Mouse (Mus musculus) lung, postnatal 0 days (tissue): ENCODE results near the gene Eif3c. TPM values are rescaled to one million over a fixed set of nuclear protein-coding genes. Genes with fewer than 3 reads are reported as not detected.

Experiments
- ATAC-seq: fragments of 200-750 bp; cut with Nextera tagmentation; 2 replicates; pipeline ENCODE4 v1.8.0; 2017; ENCODE audit warnings: moderate library complexity
- DNase-seq: peaks from one replicate; pipeline ENCODE4 v3.0.0-alpha.2; 2016; ENCODE audit warnings: low spot score
- H3K27ac ChIP-seq: fragments of 300-500 bp; sonication (generic); 2 replicates; pipeline ENCODE4 v1.5.1; 2014; ENCODE audit warnings: antibody characterized with exemption, mild to moderate bottlenecking, low read length, mixed read lengths
- H3K27me3 ChIP-seq: fragments of 300-500 bp; sonication (generic); replicated peaks from 2 replicates; pipeline ENCODE4 v1.6.1; 2014; ENCODE audit warnings: low read length, mixed read lengths; ENCODE audit not compliant: insufficient read depth
- H3K36me3 ChIP-seq: fragments of 300-500 bp; sonication (generic); 2 replicates; pipeline ENCODE4 v1.6.1; 2014; ENCODE audit warnings: low read length, mixed read lengths; ENCODE audit not compliant: insufficient read depth
- H3K4me1 ChIP-seq: fragments of 300-500 bp; sonication (generic); 2 replicates; pipeline ENCODE4 v1.6.1; 2014; ENCODE audit warnings: antibody characterized with exemption, low read depth, low read length, mixed read lengths; ENCODE audit not compliant: insufficient read depth
- H3K4me2 ChIP-seq: fragments of 300-500 bp; sonication (generic); replicated peaks from 2 replicates; pipeline ENCODE4 v1.6.1; 2014; ENCODE audit warnings: low read depth, mild to moderate bottlenecking, low read length, moderate library complexity, mixed read lengths
- H3K4me3 ChIP-seq: fragments of 300-500 bp; sonication (generic); 2 replicates; pipeline ENCODE4 v1.5.1; 2014; ENCODE audit warnings: low read depth, low read length
- H3K9ac ChIP-seq: fragments of 300-500 bp; sonication (generic); replicated peaks from 2 replicates; pipeline ENCODE4 v1.6.1; 2014; ENCODE audit warnings: low read depth, mild to moderate bottlenecking
- H3K9me3 ChIP-seq: fragments of 300-500 bp; sonication (generic); 2 replicates; pipeline ENCODE4 v1.6.1; 2016; ENCODE audit warnings: low read length, mixed read lengths
- CTCF ChIP-seq: IDR thresholded peaks from 2 replicates; pipeline ENCODE4 v1.5.1; 2016; ENCODE audit warnings: antibody characterized with exemption, mild to moderate bottlenecking
- EP300 ChIP-seq: IDR thresholded peaks from 2 replicates; pipeline ENCODE4 v1.6.1; 2016; ENCODE audit warnings: antibody characterized with exemption, mild to moderate bottlenecking, control low read depth
- WGBS: fragments of 180-500 bp; shearing (Covaris S2); extraction: QIAGEN DNeasy Blood & Tissue Kit; methylation state at CpG from one replicate; pipeline ENCODE4 v1.1.7; 2014; 5-methylcytosine and 5-hydroxymethylcytosine counted together
- polyA plus RNA-seq: library from polyadenylated mRNA; unstranded; fragments of >200 nt; fragmentation: Nextera tagmentation; extraction: Ambion mirVana; gene quantifications from 2 replicates; pipeline ENCODE4 v1.2.1, GENCODE M21; 2015

Eif3c gene
- polyA plus RNA-seq, 1 experiment from 2014 or later = 141 TPM

GRCm38 (mm10) chr7:126581661-126582060 lies 15.4 kb upstream of the Eif3c start:
- no peak for ATAC-seq
- H3K4me3 ChIP-seq = no peak overlapping the region
- no peak overlapping the region for H3K9ac ChIP-seq
- TF ChIP-seq CTCF (no peak), EP300 (no peak)
- WGBS = 70% methylated on average over 6 of the region's 6 CpGs
- no peak for DNase-seq
- H3K36me3 ChIP-seq = no peaks in the 10 kb centered on the region
- H3K9me3 ChIP-seq = no peaks in the 10 kb centered on the region
- no peak overlapping the region for H3K4me2 ChIP-seq
- H3K4me1 ChIP-seq = no peaks in the 10 kb centered on the region; the same call in 1 of the 2 replicates
- H3K27ac ChIP-seq = no peak overlapping the region
- H3K27me3 ChIP-seq = no peaks in the 10 kb centered on the region

GRCm38 (mm10) chr7:126579172-126579571 lies 13.0 kb upstream of the Eif3c start:
- Histone ChIP-seq H3K4me2 (no peak overlapping the region), H3K36me3 (peaks cover 4% of the 10 kb centered on the region; the same call in 1 of the 2 replicates), H3K9ac (no peak overlapping the region), H3K27me3 (no peaks in the 10 kb centered on the region), H3K27ac (no peak overlapping the region), H3K4me3 (no peak overlapping the region), H3K4me1 (no peaks in the 10 kb centered on the region; the same call in 1 of the 2 replicates), H3K9me3 (no peaks in the 10 kb centered on the region)
- WGBS = 48% methylated on average over 8 of the region's 8 CpGs
- ATAC-seq (no peak), DNase-seq (peak; percentile 42)
- TF ChIP-seq CTCF (peak; percentile 75), EP300 (no peak)

- no peaks in the 10 kb centered on the region for H3K9me3 ChIP-seq
- DNase-seq = peak; percentile 62
- no peak overlapping the region for H3K4me3 ChIP-seq
- no peaks in the 10 kb centered on the region for H3K4me1 ChIP-seq
- no peak for ATAC-seq
- H3K9ac ChIP-seq = no peak overlapping the region
- no peaks in the 10 kb centered on the region for H3K27me3 ChIP-seq
- H3K27ac ChIP-seq = no peak overlapping the region
- H3K4me2 ChIP-seq = no peak overlapping the region
- TF ChIP-seq CTCF (peak; percentile 73), EP300 (no peak)
- WGBS = 49% methylated on average over 8 of the region's 8 CpGs
- peaks cover 4% of the 10 kb centered on the region; the same call in 1 of the 2 replicates for H3K36me3 ChIP-seq
Measured at GRCm38 (mm10) chr7:126576946-126577345, 10.7 kb upstream of the Eif3c start.

- H3K36me3 ChIP-seq = peaks cover 25% of the 10 kb centered on the region
- no peaks in the 10 kb centered on the region for H3K27me3 ChIP-seq
- no peak for TF ChIP-seq CTCF
- TF ChIP-seq EP300 = no peak
- DNase-seq (peak; percentile 80), ATAC-seq (peak; percentile 58)
- peak overlapping the region; percentile 93 for H3K27ac ChIP-seq
- under 1% methylated on average over 27 of the region's 28 CpGs for WGBS
- no peaks in the 10 kb centered on the region for H3K4me1 ChIP-seq
- no peaks in the 10 kb centered on the region for H3K9me3 ChIP-seq
- H3K4me2 ChIP-seq = peak overlapping the region; percentile 71
- H3K4me3 ChIP-seq = peak overlapping the region; percentile 89
- H3K9ac ChIP-seq = peak overlapping the region; percentile 69
Measured at GRCm38 (mm10) chr7:126565693-126566092, 518 bp downstream of the Eif3c start.

- ATAC-seq = no peak
- no peak for DNase-seq
- Histone ChIP-seq H3K36me3 (peaks cover 75% of the 10 kb centered on the region), H3K9me3 (no peaks in the 10 kb centered on the region), H3K27ac (no peak overlapping the region), H3K27me3 (no peaks in the 10 kb centered on the region), H3K4me1 (no peaks in the 10 kb centered on the region), H3K4me3 (no peak overlapping the region), H3K9ac (no peak overlapping the region), H3K4me2 (no peak overlapping the region)
- TF ChIP-seq CTCF = no peak
- WGBS = 91% methylated on average over 5 of the region's 5 CpGs
Measured at GRCm38 (mm10) chr7:126556635-126557034, 9.6 kb downstream of the Eif3c start.

- H3K9ac ChIP-seq = no peak overlapping the region
- no peak overlapping the region for H3K4me3 ChIP-seq
- no peak for ATAC-seq
- H3K4me2 ChIP-seq = no peak overlapping the region
- H3K27me3 ChIP-seq = no peaks in the 10 kb centered on the region
- H3K36me3 ChIP-seq = peaks cover 81% of the 10 kb centered on the region
- H3K27ac ChIP-seq = no peak overlapping the region
- WGBS = 94% methylated on average over 1 of the region's 1 CpGs
- DNase-seq = no peak
- H3K9me3 ChIP-seq = no peaks in the 10 kb centered on the region
- H3K4me1 ChIP-seq = no peaks in the 10 kb centered on the region
- no peak for TF ChIP-seq EP300
- peak; percentile 39 for TF ChIP-seq CTCF
Measured at GRCm38 (mm10) chr7:126554796-126555195, 11.4 kb downstream of the Eif3c start.

- Histone ChIP-seq H3K27ac (no peak overlapping the region), H3K27me3 (no peaks in the 10 kb centered on the region), H3K4me1 (no peaks in the 10 kb centered on the region), H3K36me3 (peaks cover 50% of the 10 kb centered on the region), H3K4me2 (no peak overlapping the region), H3K9ac (no peak overlapping the region), H3K4me3 (no peak overlapping the region), H3K9me3 (no peaks in the 10 kb centered on the region)
- TF ChIP-seq CTCF = no peak
- TF ChIP-seq EP300 = no peak
- ATAC-seq (no peak), DNase-seq (no peak)
- WGBS = 86% methylated on average over 2 of the region's 2 CpGs
Measured at GRCm38 (mm10) chr7:126545631-126546030, 20.6 kb downstream of the Eif3c start.
